Mouse (Mus musculus) small intestine, adult 2 months (tissue): ENCODE measurements at regions not wholly inside any gene's neighbourhood (a gene's known extent, or its start where the extent isn't known, plus 50 kb on each side); places are given as distances from the start of the nearest gene placed in this dataset.

ENCODE experiments used
- CTCF ChIP-seq: fragments of 200-500 bp; IDR thresholded peaks from 2 replicates; pipeline ENCODE4 v1.5.1; 2012; ENCODE audit warnings: low read depth, mild to moderate bottlenecking, control low read depth, inconsistent platforms, low read length, moderate library complexity, mixed read lengths; ENCODE audit not compliant: insufficient replicate concordance, insufficient read length; ENCODE audit errors: extremely low read depth
- POLR2A ChIP-seq: fragments of 200-500 bp; IDR thresholded peaks from 2 replicates; pipeline ENCODE4 v1.6.1; 2012; ENCODE audit warnings: low read depth, mild to moderate bottlenecking, control low read depth, inconsistent platforms, low read length, moderate library complexity

DNA sequence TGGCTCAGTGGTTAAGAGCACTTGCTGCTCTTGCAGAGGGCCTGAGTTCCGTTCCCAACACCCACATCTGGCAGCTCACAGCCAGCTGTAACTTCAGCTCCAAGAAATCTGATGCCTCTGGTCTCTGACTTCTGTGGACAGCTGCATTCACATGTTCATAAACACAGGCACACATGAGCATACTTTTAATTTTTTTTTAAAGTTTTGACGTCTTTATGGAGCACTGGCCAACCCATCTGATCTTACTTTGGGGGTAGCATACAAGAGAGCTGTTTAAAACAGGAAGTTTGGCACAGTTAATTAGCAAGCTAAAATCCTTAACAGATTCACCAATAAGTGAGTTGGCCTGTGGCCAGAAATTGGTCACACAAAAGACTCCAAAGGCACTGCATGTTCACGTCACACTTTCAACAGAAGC is 81.2 kb upstream of the Atl2 start:
- TF ChIP-seq CTCF (no peak), POLR2A (no peak)
